Mouse (Mus musculus): ENCODE data around the gene Cacng2.

DNA sequence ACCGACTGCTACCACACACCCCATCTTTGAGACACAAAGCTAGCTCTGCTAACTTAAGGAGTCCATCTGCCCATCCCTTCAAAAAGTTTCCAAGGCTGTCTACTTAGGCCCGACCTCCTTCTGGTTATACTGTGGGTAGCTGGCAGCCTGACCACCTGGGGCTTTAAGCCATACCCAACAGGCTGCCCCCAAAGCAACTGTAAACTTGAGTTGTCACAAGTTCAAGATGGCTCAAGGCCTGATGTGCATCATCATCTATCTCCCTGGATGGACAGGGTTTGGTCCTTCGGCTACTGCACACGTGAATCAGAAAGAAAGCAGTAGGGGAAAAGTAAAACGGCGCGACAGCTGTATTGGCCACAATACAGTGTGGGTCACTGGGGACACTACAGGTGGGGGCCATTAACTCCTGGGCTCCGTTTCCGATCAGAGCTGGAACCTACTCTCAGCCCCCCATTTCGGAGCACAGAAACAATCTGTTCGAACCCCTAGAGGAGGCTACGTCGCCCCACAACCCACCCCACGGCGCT is 149.8 kb downstream of the Cacng2 start:
- TF ChIP-seq CTCF (IDR thresholded peaks at IDR 0.05; ENCODE audit: low read depth) (no peak), EP300 (IDR thresholded peaks at IDR 0.05; ENCODE audit: low read depth) (no peak)
